Mouse (Mus musculus) heart, embryonic 10.5 days (tissue): ENCODE data around the gene Serpinb1b. TPM values are rescaled to one million over a fixed set of nuclear protein-coding genes. Genes with fewer than 3 reads are reported as not detected.

Source experiments
- DNase-seq: peaks from one replicate; pipeline ENCODE4 v3.0.0-alpha.2; 2017; ENCODE audit warnings: low spot score
- H3K27ac ChIP-seq: fragments of 300-500 bp; sonication (generic); 2 replicates; pipeline ENCODE4 v1.5.1; 2016; ENCODE audit warnings: mild to moderate bottlenecking
- H3K27me3 ChIP-seq: fragments of 300-500 bp; sonication (generic); 2 replicates; pipeline ENCODE4 v1.6.1; 2016; ENCODE audit warnings: mild to moderate bottlenecking; ENCODE audit not compliant: poor library complexity, insufficient read depth, severe bottlenecking
- H3K36me3 ChIP-seq: fragments of 300-500 bp; sonication (generic); 2 replicates; pipeline ENCODE4 v1.6.1; 2016; ENCODE audit warnings: mild to moderate bottlenecking, moderate library complexity
- H3K4me1 ChIP-seq: fragments of 300-500 bp; sonication (generic); 2 replicates; pipeline ENCODE4 v1.6.1; 2016; ENCODE audit warnings: mild to moderate bottlenecking
- H3K4me3 ChIP-seq: fragments of 300-500 bp; sonication (generic); 2 replicates; pipeline ENCODE4 v1.5.1; 2016; ENCODE audit warnings: mild to moderate bottlenecking, moderate library complexity
- H3K9me3 ChIP-seq: fragments of 300-500 bp; sonication (generic); 2 replicates; pipeline ENCODE4 v1.6.1; 2016; ENCODE audit warnings: mild to moderate bottlenecking, moderate library complexity
- WGBS: fragments of 180-500 bp; shearing (Covaris S2); methylation state at CpG from one replicate; pipeline ENCODE4 v1.1.7; 2016; 5-methylcytosine and 5-hydroxymethylcytosine counted together
- polyA plus RNA-seq: library from polyadenylated mRNA; unstranded; fragments of >200 nt; fragmentation: Nextera tagmentation; extraction: Ambion mirVana; gene quantifications from 2 replicates; pipeline ENCODE4 v1.2.1, GENCODE M21; 2016

The Serpinb1b gene
- polyA plus RNA-seq, 1 experiment from 2014 or later, result not detected

- no peaks in the 10 kb centered on the region for H3K9me3 ChIP-seq
- WGBS, result 81% methylated on average over 2 of the region's 2 CpGs
- H3K4me3 ChIP-seq, result no peak overlapping the region
- no peak overlapping the region for H3K27ac ChIP-seq
- H3K4me1 ChIP-seq, result no peaks in the 10 kb centered on the region
- no peaks in the 10 kb centered on the region for H3K36me3 ChIP-seq
- DNase-seq, result no peak
- no peaks in the 10 kb centered on the region for H3K27me3 ChIP-seq
These were observed 59.3 kb downstream of the Serpinb1b start for GRCm38 (mm10) chr13:33137717-33138116.

GRCm38 (mm10) chr13:33141435-33141834 is 63.1 kb downstream of the Serpinb1b start:
- no peaks in the 10 kb centered on the region for H3K9me3 ChIP-seq
- H3K36me3 ChIP-seq, result no peaks in the 10 kb centered on the region
- 56% methylated on average over 3 of the region's 3 CpGs for WGBS
- no peak overlapping the region for H3K4me3 ChIP-seq
- H3K27me3 ChIP-seq, result no peaks in the 10 kb centered on the region
- H3K4me1 ChIP-seq, result no peaks in the 10 kb centered on the region
- no peak overlapping the region for H3K27ac ChIP-seq
- no peak for DNase-seq

Other genes starting within 250 kb of the Serpinb1b start
- gene Serpinb1a, start 227.4 kb upstream of the Serpinb1b start, polyA plus RNA-seq, result 2.3 and 2.6 TPM in 2 replicates
- not detected in 2 replicates for gene Serpinb1c, start 180.4 kb upstream of the Serpinb1b start, polyA plus RNA-seq
- gene Serpinb6b, start 113.4 kb upstream of the Serpinb1b start, polyA plus RNA-seq, result 11.1 and 16.2 TPM in 2 replicates
- 4.2 and 4.4 TPM in 2 replicates for gene Serpinb9, start 75.3 kb upstream of the Serpinb1b start, polyA plus RNA-seq
- 0.92 and 1.0 TPM in 2 replicates for gene Serpinb9b, start 51.2 kb upstream of the Serpinb1b start, polyA plus RNA-seq
- not detected in 2 replicates for gene Serpinb9c, start 81.2 kb downstream of the Serpinb1b start, polyA plus RNA-seq
- gene Serpinb9d, start 114.4 kb downstream of the Serpinb1b start, polyA plus RNA-seq, result not detected in 2 replicates
- not detected in 2 replicates for gene Serpinb9e, start 171.0 kb downstream of the Serpinb1b start, polyA plus RNA-seq
- not detected in 2 replicates for gene Serpinb9f, start 245.5 kb downstream of the Serpinb1b start, polyA plus RNA-seq